Mouse (Mus musculus) heart, postnatal 0 days (tissue): ENCODE measurements around the gene Ssna1.

Source experiments
- CTCF ChIP-seq: IDR thresholded peaks from 2 replicates; pipeline ENCODE4 v1.5.1; 2016; ENCODE audit warnings: antibody characterized with exemption, control low read depth, low read depth
- EP300 ChIP-seq: IDR thresholded peaks from 2 replicates; pipeline ENCODE4 v1.6.1; 2016; ENCODE audit warnings: antibody characterized with exemption, low read depth

GRCm38 (mm10) chr2:25272515-25272914 is 277 bp upstream of the Ssna1 start:
- TF ChIP-seq CTCF (no peak), EP300 (no peak)
